Mouse (Mus musculus) heart, postnatal 0 days (tissue): ENCODE measurements around the gene Lpar3.

Experiments
- CTCF ChIP-seq: IDR thresholded peaks from 2 replicates; pipeline ENCODE4 v1.5.1; 2016; ENCODE audit warnings: antibody characterized with exemption, control low read depth, low read depth
- EP300 ChIP-seq: IDR thresholded peaks from 2 replicates; pipeline ENCODE4 v1.6.1; 2016; ENCODE audit warnings: antibody characterized with exemption, low read depth

DNA sequence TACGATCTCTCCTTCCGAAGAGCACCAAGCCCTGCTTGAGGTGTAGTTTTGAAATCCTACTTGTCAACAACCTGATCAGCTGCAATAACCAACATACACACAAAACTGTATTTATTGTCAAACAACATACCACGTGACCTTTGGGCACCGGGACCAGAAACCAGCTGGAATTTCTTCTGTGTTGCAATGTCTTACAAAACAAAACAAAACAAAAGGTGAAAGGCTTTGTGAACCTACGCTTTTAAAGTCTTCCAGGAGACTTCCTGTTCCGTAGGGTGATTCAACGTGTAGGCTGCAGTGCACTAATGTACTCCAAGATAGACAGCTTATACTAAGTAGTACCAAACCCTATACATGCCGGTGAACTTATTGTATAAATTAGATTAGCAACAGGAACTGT, 25.8 kb downstream of the Lpar3 start:
- TF ChIP-seq CTCF (no peak), EP300 (no peak)
